Mouse (Mus musculus) heart, embryonic 16.5 days (tissue): ENCODE data around the gene Gm17662. TPM values are rescaled to one million over a fixed set of nuclear protein-coding genes. Genes with fewer than 3 reads are reported as not detected.

ENCODE experiments used
- ATAC-seq: fragments of 200-750 bp; cut with Nextera tagmentation; replicated peaks from 2 replicates; pipeline ENCODE4 v1.8.0; 2017; ENCODE audit warnings: moderate number of reproducible peaks; ENCODE audit not compliant: insufficient read depth, low FRiP score; ENCODE audit errors: extremely low read depth
- H3K27ac ChIP-seq: fragments of 300-500 bp; sonication (generic); 2 replicates; pipeline ENCODE4 v1.5.1; 2014; ENCODE audit warnings: mild to moderate bottlenecking, low read length, control low read depth, moderate library complexity
- H3K27me3 ChIP-seq: fragments of 300-500 bp; sonication (generic); 2 replicates; pipeline ENCODE4 v1.6.1; 2014; ENCODE audit warnings: low read length, mixed read lengths; ENCODE audit not compliant: control insufficient read depth, insufficient read depth
- H3K36me3 ChIP-seq: fragments of 300-500 bp; sonication (generic); 2 replicates; pipeline ENCODE4 v1.6.1; 2014; ENCODE audit not compliant: control insufficient read depth, insufficient read depth
- H3K4me1 ChIP-seq: fragments of 300-500 bp; sonication (generic); 2 replicates; pipeline ENCODE4 v1.6.1; 2014; ENCODE audit warnings: low read length, mixed read lengths; ENCODE audit not compliant: control insufficient read depth, insufficient read depth
- H3K4me2 ChIP-seq: fragments of 300-500 bp; sonication (generic); 2 replicates; pipeline ENCODE4 v1.6.1; 2014; ENCODE audit warnings: low read depth, mild to moderate bottlenecking, control low read depth, low read length
- H3K4me3 ChIP-seq: fragments of 300-500 bp; sonication (generic); 2 replicates; pipeline ENCODE4 v1.5.1; 2014; ENCODE audit warnings: mild to moderate bottlenecking, control low read depth, low read length
- H3K9ac ChIP-seq: fragments of 300-500 bp; sonication (generic); 2 replicates; pipeline ENCODE4 v1.6.1; 2014; ENCODE audit warnings: low read length, control low read depth
- H3K9me3 ChIP-seq: fragments of 300-500 bp; sonication (generic); replicated peaks from 2 replicates; pipeline ENCODE4 v1.6.1; 2016; ENCODE audit warnings: low read length; ENCODE audit not compliant: control insufficient read depth
- WGBS: fragments of 180-500 bp; shearing (Covaris S2); extraction: QIAGEN DNeasy Blood & Tissue Kit; methylation state at CpG from one replicate; pipeline ENCODE4 v1.1.7; 2014; 5-methylcytosine and 5-hydroxymethylcytosine counted together
- polyA plus RNA-seq: library from polyadenylated mRNA; unstranded; fragments of >200 nt; fragmentation: Nextera tagmentation; extraction: Ambion mirVana; gene quantifications from 2 replicates; pipeline ENCODE4 v1.2.1, GENCODE M21; 2015

The Gm17662 gene
- polyA plus RNA-seq, 1 experiment from 2014 or later = not detected

- WGBS = 91% methylated on average over 6 of the region's 6 CpGs
These were observed 47.9 kb downstream of the Gm17662 start for GRCm38 (mm10) chr4:104905049-104905448.

More at GRCm38 (mm10) chr4:104905049-104905448, 47.9 kb downstream of the Gm17662 start:
- Histone ChIP-seq H3K4me2 (no peak overlapping the region), H3K36me3 (no peaks in the 10 kb centered on the region), H3K4me1 (no peaks in the 10 kb centered on the region), H3K27ac (no peak overlapping the region), H3K4me3 (no peak overlapping the region), H3K27me3 (no peaks in the 10 kb centered on the region), H3K9ac (no peak overlapping the region), H3K9me3 (no peaks in the 10 kb centered on the region)
- ATAC-seq = no peak

Other genes with a start within 250 kb of the Gm17662 start
- 0.11 and 0.15 TPM in 2 replicates for gene C8b, start 91.0 kb upstream of the Gm17662 start, polyA plus RNA-seq
- not detected in 2 replicates for gene C8a, start 19.1 kb downstream of the Gm17662 start, polyA plus RNA-seq
- 0.26 and 0.41 TPM in 2 replicates for gene Fyb2, start 56.1 kb downstream of the Gm17662 start, polyA plus RNA-seq